Comparison of ENCODE assay signal across 8 mouse cellular contexts in genomic region chr13:52978321-52978981, GRCm38 (mm10). TPM values are rescaled to one million over a fixed set of nuclear protein-coding genes. Genes with fewer than 3 reads are reported as not detected.
DNase-seq lines count a peak whose midpoint lies in the region; ATAC-seq lines count a peak whose summit lies in the region.

No protein-coding gene starts in this region.

- H3K4me3 ChIP-seq in embryonic facial prominence, embryonic 10.5 days: peak overlapping the region; percentile 88
- H3K4me3 ChIP-seq in heart, embryonic 15.5 days: peak overlapping the region; percentile 93
- peak overlapping the region; percentile 84 for H3K4me3 ChIP-seq in stomach, embryonic 14.5 days (ENCODE audit: low read depth, low read length)

- peak; percentile 30; the same call in 1 of the 2 replicates for ATAC-seq in heart, embryonic 15.5 days (replicated peaks; ENCODE audit: insufficient number of reproducible peaks, insufficient read depth, low FRiP score, low read depth)
- ATAC-seq in stomach, embryonic 14.5 days (ENCODE audit: insufficient number of reproducible peaks, insufficient read depth, low FRiP score, low read depth): peak; percentile 29; the same call in 1 of the 2 replicates

- peak; percentile 41 for DNase-seq in 3T3-L1 (ENCODE audit: low read depth, low spot score)
- DNase-seq in NIH3T3 (ENCODE audit: low read depth): peak; percentile 77
- peak; percentile 73 for DNase-seq in embryonic facial prominence, embryonic 10.5 days (ENCODE audit: low spot score)
- peak; percentile 72 for DNase-seq in kidney, postnatal 14 days
- DNase-seq in mesoderm, embryonic 11.5 days (ENCODE audit: low read depth, low spot score): peak; percentile 49
- no peak for DNase-seq in frontal cortex, adult 2 months (ENCODE audit: extremely low spot score in 1 of 2, low spot score in 1 of 2)

- peak overlapping the region; percentile 78 for H3K9ac ChIP-seq in heart, embryonic 15.5 days
- H3K9ac ChIP-seq in stomach, embryonic 14.5 days (replicated peaks; ENCODE audit: low read depth, low read length): peak overlapping the region; percentile 64

- H3K27me3 ChIP-seq in embryonic facial prominence, embryonic 10.5 days (replicated peaks; ENCODE audit: low read depth, poor library complexity, severe bottlenecking): peaks cover 27% of the 10 kb centered on the region
- H3K27me3 ChIP-seq in heart, embryonic 15.5 days: no peaks in the 10 kb centered on the region
- H3K27me3 ChIP-seq in stomach, embryonic 14.5 days (ENCODE audit: control insufficient read depth, insufficient read depth, low read length): peaks cover 4% of the 10 kb centered on the region; the same call in 1 of the 2 replicates

- no peaks in the 10 kb centered on the region for H3K36me3 ChIP-seq in embryonic facial prominence, embryonic 10.5 days (replicated peaks)
- no peaks in the 10 kb centered on the region for H3K36me3 ChIP-seq in heart, embryonic 15.5 days
- H3K36me3 ChIP-seq in stomach, embryonic 14.5 days (ENCODE audit: control insufficient read depth, insufficient read depth, low read length): no peaks in the 10 kb centered on the region

- WGBS in embryonic facial prominence, embryonic 10.5 days: under 1% methylated on average over 64 of the region's 64 CpGs
- under 1% methylated on average over 55 of the region's 64 CpGs for WGBS in heart, embryonic 15.5 days
- WGBS in stomach, embryonic 14.5 days: under 1% methylated on average over 61 of the region's 64 CpGs

- H3K4me1 ChIP-seq in embryonic facial prominence, embryonic 10.5 days: peaks cover 65% of the 10 kb centered on the region
- H3K4me1 ChIP-seq in heart, embryonic 15.5 days (replicated peaks): peaks cover 58% of the 10 kb centered on the region
- H3K4me1 ChIP-seq in stomach, embryonic 14.5 days (ENCODE audit: control insufficient read depth, insufficient read depth, low read length): peaks cover 17% of the 10 kb centered on the region

- H3K9me3 ChIP-seq in embryonic facial prominence, embryonic 10.5 days: no peaks in the 10 kb centered on the region
- H3K9me3 ChIP-seq in heart, embryonic 15.5 days (replicated peaks): no peaks in the 10 kb centered on the region
- no peaks in the 10 kb centered on the region for H3K9me3 ChIP-seq in stomach, embryonic 14.5 days (ENCODE audit: control insufficient read depth, low read depth, low read length)

- H3K4me2 ChIP-seq in heart, embryonic 15.5 days: peak overlapping the region; percentile 86
- H3K4me2 ChIP-seq in stomach, embryonic 14.5 days (replicated peaks; ENCODE audit: low read depth, low read length): peak overlapping the region; percentile 99

- peak overlapping the region; percentile 91 for H3K27ac ChIP-seq in embryonic facial prominence, embryonic 10.5 days (replicated peaks)
- peak overlapping the region; percentile 98 for H3K27ac ChIP-seq in heart, embryonic 15.5 days
- peak overlapping the region; percentile 61 for H3K27ac ChIP-seq in stomach, embryonic 14.5 days (ENCODE audit: low read length)

RNA-seq across cellular contexts. Expression of gene Nfil3, which starts 2.4 kb away (rescaled TPM):
- 22.8 and 24.5 TPM in 2 replicates for polyA plus RNA-seq in embryonic facial prominence, embryonic 10.5 days (2016; fragmentation: Nextera tagmentation; extraction: Ambion mirVana)
- polyA plus RNA-seq in heart, embryonic 15.5 days (2015; fragmentation: Nextera tagmentation; extraction: Ambion mirVana): 37.1 and 40.5 TPM in 2 replicates
- 25.8 and 26.6 TPM in 2 replicates for polyA plus RNA-seq in stomach, embryonic 14.5 days (2014; fragmentation: Nextera tagmentation; extraction: Ambion mirVana)
- polyA plus RNA-seq in frontal cortex, adult 2 months (2012; rRNA removed): 7.5 and 10.9 TPM in 2 replicates

RNA-seq across cellular contexts. Expression of gene Auh, which starts 49.0 kb away (rescaled TPM):
- polyA plus RNA-seq in embryonic facial prominence, embryonic 10.5 days (2016; fragmentation: Nextera tagmentation; extraction: Ambion mirVana): 30.7 and 32.9 TPM in 2 replicates
- polyA plus RNA-seq in heart, embryonic 15.5 days (2015; fragmentation: Nextera tagmentation; extraction: Ambion mirVana): 51.7 and 53.8 TPM in 2 replicates
- polyA plus RNA-seq in stomach, embryonic 14.5 days (2014; fragmentation: Nextera tagmentation; extraction: Ambion mirVana): 30.5 and 36.3 TPM in 2 replicates
- polyA plus RNA-seq in frontal cortex, adult 2 months (2012; rRNA removed): 89.2 and 100 TPM in 2 replicates

Comparison
In these comparisons a context has a peak if more than half of its experiments do, and no peak if none do; other contexts are left out.
1. DNase-seq: peak in 3T3-L1 (single experiment), NIH3T3 (single experiment), embryonic facial prominence, embryonic 10.5 days (single experiment), kidney, postnatal 14 days (single experiment) and mesoderm, embryonic 11.5 days (single experiment); none in frontal cortex, adult 2 months (0 of 2).
2. Peak in every context shown above with its lines, with median percentiles within 50 percentile points of each other: H3K27ac ChIP-seq and H3K4me3 ChIP-seq.